Mouse (Mus musculus) heart, postnatal 14 days (tissue): Measurements from ENCODE around the gene Tmem248. TPM values are rescaled to one million over a fixed set of nuclear protein-coding genes. Genes with fewer than 3 reads are reported as not detected.
"Not testable (repeated sequence)": the region's sequence is repeated elsewhere in the genome, so short reads cannot be mapped to it uniquely, and the experiment has no call there.

Experiments used
- DNase-seq, 2 experiments: peaks; one replicate each; pipeline ENCODE4 v3.0.0; 2021 to 2022
- intact Hi-C: fragments of 180-260 bp; cut with DNase I; formaldehyde crosslinking; loops from one replicate; pipeline ENCODE4 v1.15.1; 2025
- total RNA-seq, 2 experiments: library from RNA; stranded (reverse); gene quantifications; 2 replicates each; pipeline ENCODE4 v1.2.3; 2021

The Tmem248 gene
- total RNA-seq, 2 experiments from 2014 or later, result 31.7 to 33.0 TPM

- peak; percentile 96 to 97 for DNase-seq
- intact Hi-C loops, result loop anchor here (2.0 to 10.0 kb wide), 3 partner anchors 30 to 740 kb away; partner anchors contain the start of genes Asl and Crcp
Observed at GRCm38 (mm10) chr5:130255017-130255720, 38.3 kb downstream of the Tmem248 start, which contains the start of the genes Sbds and Tyw1. Gene Sbds (minus strand): TSS chr5:130255530. Gene Tyw1 (plus strand): TSS chr5:130255619.

GRCm38 (mm10) chr5:130255799-130256525, 39.1 kb downstream of the Tmem248 start:
- intact Hi-C loops, result loop anchor here (2.0 to 10.0 kb wide), 3 partner anchors 31 to 741 kb away; partner anchors contain the start of genes Asl and Crcp
- not testable (repeated sequence) for DNase-seq

- intact Hi-C loops, result loop anchor here (10.0 kb wide), 2 partner anchors 232 to 742 kb away; partner anchors contain the start of genes Asl and Crcp
- peak; percentile 92 to 95 for DNase-seq
Observed at GRCm38 (mm10) chr5:130256678-130257271, 39.9 kb downstream of the Tmem248 start.

GRCm38 (mm10) chr5:130257303-130257702, 40.4 kb downstream of the Tmem248 start:
- intact Hi-C loops, result loop anchor here (10.0 kb wide), 2 partner anchors 233 to 743 kb away; partner anchors contain the start of genes Asl and Crcp
- DNase-seq, result no peak

- intact Hi-C loops, result no loop called here
- no peak for DNase-seq
Observed at GRCm38 (mm10) chr5:130263454-130263853, 46.6 kb downstream of the Tmem248 start.

GRCm38 (mm10) chr5:130264433-130265005, 47.6 kb downstream of the Tmem248 start:
- DNase-seq, result no peak
- intact Hi-C loops, result no loop called here

DNA sequence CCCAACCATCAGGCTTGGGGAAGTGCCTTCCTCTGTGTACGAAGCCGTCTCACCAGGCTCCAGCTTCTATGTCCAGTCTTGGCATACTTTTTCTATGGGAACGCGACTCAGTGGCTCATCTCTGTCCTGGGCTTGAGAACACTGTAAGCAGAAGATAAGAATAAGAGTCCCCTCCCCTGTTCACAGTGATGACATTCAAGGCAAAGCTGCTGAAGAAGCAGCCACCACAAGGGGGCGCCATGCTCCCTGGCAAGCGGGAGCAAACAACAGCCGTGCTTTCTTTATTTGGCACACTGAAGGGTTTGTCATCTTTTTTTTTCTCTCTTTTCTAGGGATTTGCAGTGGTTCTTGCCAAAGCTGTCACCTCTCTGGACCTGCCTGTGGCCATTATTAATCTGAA, 49.8 kb downstream of the Tmem248 start:
- intact Hi-C loops, result no loop called here
- DNase-seq, result peak in 1 of 2 experiments; percentile 45

GRCm38 (mm10) chr5:130267316-130267715, 50.4 kb downstream of the Tmem248 start:
- peak; percentile 11 to 31 for DNase-seq
- intact Hi-C loops, result no loop called here

- DNase-seq, result no peak
- intact Hi-C loops, result no loop called here
Observed at GRCm38 (mm10) chr5:130268976-130269375, 52.1 kb downstream of the Tmem248 start.

GRCm38 (mm10) chr5:130272344-130272743, 55.5 kb downstream of the Tmem248 start:
- intact Hi-C loops, result loop anchor here (10.0 kb wide), 1 partner anchor 1162 kb away; no protein-coding TSS in a partner anchor
- no peak for DNase-seq

- DNase-seq, result no peak
- intact Hi-C loops, result loop anchor here (10.0 kb wide), 1 partner anchor 1162 kb away; no protein-coding TSS in a partner anchor
Observed at GRCm38 (mm10) chr5:130273046-130273445, 56.2 kb downstream of the Tmem248 start.

GRCm38 (mm10) chr5:130275509-130275908, 58.6 kb downstream of the Tmem248 start:
- DNase-seq, result peak; percentile 31 to 57
- intact Hi-C loops, result loop anchor here (1.0 to 10.0 kb wide), 2 partner anchors 578 to 1159 kb away; no protein-coding TSS in a partner anchor

GRCm38 (mm10) chr5:130278011-130278472, 61.2 kb downstream of the Tmem248 start:
- intact Hi-C loops, result loop anchor here (10.0 kb wide), 1 partner anchor 1157 kb away; no protein-coding TSS in a partner anchor
- no peak for DNase-seq

GRCm38 (mm10) chr5:130283079-130283732, 66.3 kb downstream of the Tmem248 start:
- DNase-seq, result no peak
- intact Hi-C loops, result no loop called here

DNA sequence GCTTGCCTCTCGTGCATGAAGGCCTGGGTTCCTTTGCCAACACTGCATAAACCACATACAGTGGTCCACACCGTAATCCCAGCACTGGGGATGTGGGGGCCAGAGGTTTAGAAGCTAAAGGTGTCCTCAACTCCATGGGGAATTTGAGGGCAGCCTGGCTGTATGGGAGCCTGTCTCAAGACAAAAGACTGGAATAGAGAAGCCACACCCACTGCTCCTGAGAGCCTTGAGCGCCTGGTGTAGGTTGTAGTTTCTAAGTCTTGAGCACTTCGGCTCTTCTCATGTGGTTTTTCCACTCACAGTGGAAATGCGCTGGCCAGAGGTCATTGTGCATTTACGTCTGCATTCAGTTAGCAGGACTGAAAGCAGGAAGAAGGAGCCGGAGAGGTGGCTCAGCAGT, 71.2 kb downstream of the Tmem248 start:
- no peak for DNase-seq
- intact Hi-C loops, result no loop called here

- intact Hi-C loops, result no loop called here
- no peak for DNase-seq
Observed at GRCm38 (mm10) chr5:130290242-130290641, 73.4 kb downstream of the Tmem248 start.

DNA sequence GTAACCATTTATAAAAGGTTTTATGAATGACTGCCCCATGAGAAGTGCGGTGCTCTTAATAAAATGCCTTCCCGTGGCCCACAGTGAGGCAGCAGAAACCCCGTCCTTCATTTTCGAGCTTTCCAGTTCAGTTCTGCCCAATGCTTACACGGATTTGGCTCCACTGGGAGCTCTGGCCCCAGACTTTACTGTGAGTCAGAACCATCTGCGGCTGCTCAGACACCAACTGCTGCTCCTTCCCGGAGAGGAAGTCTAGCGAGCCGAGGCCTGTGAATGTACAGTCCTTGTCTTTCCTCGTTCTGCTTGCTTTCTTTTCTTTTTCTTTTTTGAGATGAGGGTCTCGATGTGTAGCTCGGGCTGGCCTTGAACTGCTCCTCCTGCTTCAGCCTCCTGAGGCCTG, 73.9 kb downstream of the Tmem248 start:
- intact Hi-C loops, result no loop called here
- peak; percentile 6 to 28 for DNase-seq

- no peak for DNase-seq
Observed at GRCm38 (mm10) chr5:130292976-130293375, 76.1 kb downstream of the Tmem248 start.

More at GRCm38 (mm10) chr5:130292976-130293375, 76.1 kb downstream of the Tmem248 start:
- intact Hi-C loops, result no loop called here
